Mouse (Mus musculus): ENCODE data around the gene Zfp976. TPM values are rescaled to one million over a fixed set of nuclear protein-coding genes. Genes with fewer than 3 reads are reported as not detected.
"Not testable (repeated sequence)": the region's sequence is repeated elsewhere in the genome, so short reads cannot be mapped to it uniquely, and the experiment has no call there.

The Zfp976 gene
- polyA plus RNA-seq, 1 experiment from 2014 or later: 3.7 TPM

DNA sequence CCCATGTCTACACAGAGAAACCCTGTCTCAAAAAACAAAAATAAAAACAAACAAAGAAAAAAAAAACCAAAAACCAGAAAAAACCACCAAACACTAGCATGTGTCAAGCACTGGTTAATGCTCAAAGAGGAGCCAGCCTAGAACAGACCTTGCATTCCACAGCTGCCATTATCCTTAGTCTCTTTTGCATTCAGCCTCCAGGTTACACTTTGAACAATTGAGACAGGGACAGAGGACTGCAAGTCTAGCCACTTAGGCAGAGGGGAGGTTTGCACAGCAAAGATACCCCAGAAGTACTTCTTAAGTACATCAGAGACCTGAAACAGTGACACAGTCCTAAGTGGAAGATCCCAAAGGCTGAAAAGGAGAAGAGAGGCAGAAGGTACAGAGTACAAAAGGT is 51.1 kb downstream of the Zfp976 start:
- not testable (repeated sequence) for H3K27me3 ChIP-seq (ENCODE audit: control insufficient read depth, insufficient read depth, low read length); H3K9me3 ChIP-seq (replicated peaks; ENCODE audit: control insufficient read depth, low read length); H3K27ac ChIP-seq (ENCODE audit: low read length); H3K4me1 ChIP-seq (ENCODE audit: control insufficient read depth, insufficient read depth, low read length); H3K4me2 ChIP-seq (ENCODE audit: low read depth, low read length); H3K4me3 ChIP-seq (replicated peaks; ENCODE audit: low read length); H3K9ac ChIP-seq (ENCODE audit: low read length); ATAC-seq (ENCODE audit: insufficient read depth, low FRiP score); H3K36me3 ChIP-seq (ENCODE audit: control insufficient read depth, insufficient read depth, low read length)

DNA sequence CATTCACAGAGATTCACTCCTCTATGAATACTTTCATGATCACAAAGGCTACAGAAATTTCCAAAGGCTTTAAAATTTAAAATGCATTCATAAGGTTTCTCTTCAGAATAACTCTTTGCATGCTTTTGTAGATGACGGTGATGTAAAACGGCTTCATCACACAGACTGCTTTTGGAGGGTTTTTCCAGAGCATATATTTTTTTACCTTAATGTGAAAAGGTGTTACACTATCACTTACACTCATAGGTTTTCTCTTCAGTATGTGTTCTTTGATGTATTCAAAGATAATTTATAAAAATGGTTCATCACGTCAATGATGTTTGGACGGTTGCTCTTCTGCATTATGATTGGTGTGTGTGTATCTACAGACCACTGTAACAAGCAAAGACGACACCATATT is 63.9 kb downstream of the Zfp976 start, which contains the start of gene Gm21028:
Gene Gm21028 (minus strand): TSS at position 101 of the 400 bp plus-strand sequence.
- Histone ChIP-seq H3K36me3 (ENCODE audit: control insufficient read depth, insufficient read depth, low read length) (peaks cover 4% of the 10 kb centered on the region; the same call in 1 of the 2 replicates), H3K4me2 (ENCODE audit: low read depth, low read length) (no peak within 1 kb of the TSS), H3K4me1 (ENCODE audit: control insufficient read depth, insufficient read depth, low read length) (no peaks in the 10 kb centered on the region), H3K9ac (ENCODE audit: low read length) (no peak within 1 kb of the TSS), H3K27ac (ENCODE audit: low read length) (no peak within 1 kb of the TSS), H3K4me3 (replicated peaks; ENCODE audit: low read length) (no peak within 1 kb of the TSS), H3K9me3 (replicated peaks; ENCODE audit: control insufficient read depth, low read length) (peaks cover 11% of the 10 kb centered on the region; the same call in 1 of the 2 replicates), H3K27me3 (ENCODE audit: control insufficient read depth, insufficient read depth, low read length) (no peaks in the 10 kb centered on the region)
- WGBS: 91% methylated on average over 5 of the region's 5 CpGs
- ATAC-seq (ENCODE audit: insufficient read depth, low FRiP score): no peak

Small RNAs within 50 kb of the gene (microRNA-seq; reads per million reads assigned to microRNA genes)
- gene Gm24938: not detected

Other genes starting within 250 kb of the Zfp976 start
- not detected in 2 replicates for gene 4933421I07Rik, start 194.5 kb downstream of the Zfp976 start, polyA plus RNA-seq (2015; fragmentation: Nextera tagmentation; extraction: Ambion mirVana)
- gene Zfp141, start 136.8 kb downstream of the Zfp976 start, polyA plus RNA-seq (2015; fragmentation: Nextera tagmentation; extraction: Ambion mirVana): 7.9 and 8.3 TPM in 2 replicates
- gene Gm21028, start 64.0 kb downstream of the Zfp976 start, polyA plus RNA-seq (2015; fragmentation: Nextera tagmentation; extraction: Ambion mirVana): not detected in 2 replicates
- 0.95 and 1.9 TPM in 2 replicates for gene Zfp977, start 50.0 kb downstream of the Zfp976 start, polyA plus RNA-seq (2015; fragmentation: Nextera tagmentation; extraction: Ambion mirVana)
- gene Zfp975, start 50.2 kb upstream of the Zfp976 start, polyA plus RNA-seq (2015; fragmentation: Nextera tagmentation; extraction: Ambion mirVana): 7.8 and 8.1 TPM in 2 replicates
- not detected in 2 replicates for gene Gm17067, start 84.4 kb upstream of the Zfp976 start, polyA plus RNA-seq (2015; fragmentation: Nextera tagmentation; extraction: Ambion mirVana)
- not detected in 2 replicates for gene Vmn2r62, start 150.9 kb upstream of the Zfp976 start, polyA plus RNA-seq (2015; fragmentation: Nextera tagmentation; extraction: Ambion mirVana)
- not detected in 2 replicates for gene Gm2381, start 224.6 kb upstream of the Zfp976 start, polyA plus RNA-seq (2015; fragmentation: Nextera tagmentation; extraction: Ambion mirVana)